Mouse (Mus musculus) small intestine, adult 2 months (tissue): ENCODE results near the gene Cuedc2.

Source experiments
- CTCF ChIP-seq: fragments of 200-500 bp; IDR thresholded peaks from 2 replicates; pipeline ENCODE4 v1.5.1; 2012; ENCODE audit warnings: low read depth, mild to moderate bottlenecking, control low read depth, inconsistent platforms, low read length, moderate library complexity, mixed read lengths; ENCODE audit not compliant: insufficient replicate concordance, insufficient read length; ENCODE audit errors: extremely low read depth
- POLR2A ChIP-seq: fragments of 200-500 bp; IDR thresholded peaks from 2 replicates; pipeline ENCODE4 v1.6.1; 2012; ENCODE audit warnings: low read depth, mild to moderate bottlenecking, control low read depth, inconsistent platforms, low read length, moderate library complexity

DNA sequence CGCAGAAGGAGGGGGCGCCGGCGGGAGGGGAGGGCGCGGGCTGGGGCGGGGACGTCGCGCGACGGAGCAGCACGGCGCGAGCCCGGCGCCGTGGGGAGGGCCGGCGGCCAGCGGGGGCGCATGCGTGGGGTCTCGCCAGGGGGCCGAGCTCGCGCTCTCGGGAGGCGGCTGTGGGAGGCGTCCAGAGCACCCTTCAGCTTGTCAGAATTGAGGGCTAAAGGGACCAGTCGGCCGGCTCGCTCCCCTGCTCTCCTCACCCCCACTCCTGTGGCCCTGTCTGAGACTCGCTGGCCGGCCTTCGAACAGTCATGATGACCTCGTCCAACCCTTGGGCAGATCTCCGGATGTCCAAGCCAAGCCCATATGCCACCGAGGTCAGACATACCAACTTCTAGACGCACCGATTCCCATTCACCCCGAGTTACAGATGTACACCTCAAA, 20.5 kb downstream of the Cuedc2 start:
- TF ChIP-seq CTCF (no peak), POLR2A (no peak)
